Mouse (Mus musculus) kidney, postnatal 36 days (tissue): ENCODE measurements around the gene Znrf2.

Experiments used
- DNase-seq, 2 experiments: peaks; one replicate each; pipeline ENCODE4 v3.0.0; 2021 to 2022; ENCODE audit warnings: mixed read lengths in 2 of 2

The Znrf2 gene

GRCm38 (mm10) chr6:54918521-54918920 lies 101.8 kb downstream of the Znrf2 start:
- DNase-seq: no peak

GRCm38 (mm10) chr6:54924538-54924937 lies 107.8 kb downstream of the Znrf2 start:
- no peak for DNase-seq

GRCm38 (mm10) chr6:54925736-54926440 lies 109.2 kb downstream of the Znrf2 start:
- DNase-seq: peak in 1 of 2 experiments; percentile 29

GRCm38 (mm10) chr6:54926899-54927298 lies 110.2 kb downstream of the Znrf2 start:
- DNase-seq: no peak

- no peak for DNase-seq
Observed at GRCm38 (mm10) chr6:54927946-54928345, 111.2 kb downstream of the Znrf2 start.

- DNase-seq: no peak
Observed at GRCm38 (mm10) chr6:54931641-54932040, 114.9 kb downstream of the Znrf2 start.

- no peak for DNase-seq
Observed at GRCm38 (mm10) chr6:54932526-54932925, 115.8 kb downstream of the Znrf2 start.

- no peak for DNase-seq
Observed at GRCm38 (mm10) chr6:54933216-54933615, 116.5 kb downstream of the Znrf2 start.

GRCm38 (mm10) chr6:54933866-54934265 lies 117.2 kb downstream of the Znrf2 start:
- peak; percentile 51 to 58 for DNase-seq

GRCm38 (mm10) chr6:54934313-54934712 lies 117.6 kb downstream of the Znrf2 start:
- no peak for DNase-seq

GRCm38 (mm10) chr6:54934930-54935329 lies 118.2 kb downstream of the Znrf2 start:
- DNase-seq: no peak

GRCm38 (mm10) chr6:54936496-54936895 lies 119.8 kb downstream of the Znrf2 start:
- no peak for DNase-seq

GRCm38 (mm10) chr6:54939631-54940030 lies 122.9 kb downstream of the Znrf2 start:
- peak; percentile 69 for DNase-seq

- DNase-seq: peak in 1 of 2 experiments; percentile 42
Observed at GRCm38 (mm10) chr6:54940126-54940525, 123.4 kb downstream of the Znrf2 start.

- DNase-seq: no peak
Observed at GRCm38 (mm10) chr6:54941149-54941548, 124.4 kb downstream of the Znrf2 start.
